Mouse (Mus musculus): ENCODE data around the gene Samd14. TPM values are rescaled to one million over a fixed set of nuclear protein-coding genes. Genes with fewer than 3 reads are reported as not detected.

Samd14 gene
- polyA plus RNA-seq, 1 experiment from 2014 or later: 18.3 TPM

- Histone ChIP-seq H3K36me3 (ENCODE audit: control insufficient read depth, insufficient read depth, low read length) (peaks cover 77% of the 10 kb centered on the region), H3K4me1 (ENCODE audit: control insufficient read depth, insufficient read depth, low read length) (peaks cover 19% of the 10 kb centered on the region), H3K27me3 (ENCODE audit: control insufficient read depth, insufficient read depth, low read length) (no peaks in the 10 kb centered on the region), H3K4me2 (replicated peaks; ENCODE audit: low read depth, low read length) (no peak overlapping the region), H3K4me3 (ENCODE audit: low read length) (no peak overlapping the region), H3K27ac (ENCODE audit: low read depth, low read length) (peak overlapping the region; percentile 74), H3K9me3 (ENCODE audit: control insufficient read depth, low read length) (no peaks in the 10 kb centered on the region), H3K9ac (ENCODE audit: low read depth, low read length) (no peak overlapping the region)
- no peak for ATAC-seq (ENCODE audit: low FRiP score, low TSS enrichment)
- WGBS: 61% methylated on average over 8 of the region's 8 CpGs
These were observed 9.6 kb upstream of the Samd14 start for GRCm38 (mm10) chr11:95000128-95000527.

GRCm38 (mm10) chr11:95000548-95000947 is 9.1 kb upstream of the Samd14 start:
- 12% methylated on average over 4 of the region's 4 CpGs for WGBS

GRCm38 (mm10) chr11:95001058-95001457 is 8.6 kb upstream of the Samd14 start:
- H3K9ac ChIP-seq (ENCODE audit: low read depth, low read length): no peak overlapping the region
- H3K4me2 ChIP-seq (replicated peaks; ENCODE audit: low read depth, low read length): no peak overlapping the region
- no peaks in the 10 kb centered on the region for H3K27me3 ChIP-seq (ENCODE audit: control insufficient read depth, insufficient read depth, low read length)
- H3K4me1 ChIP-seq (ENCODE audit: control insufficient read depth, insufficient read depth, low read length): peaks cover 17% of the 10 kb centered on the region
- no peak overlapping the region for H3K4me3 ChIP-seq (ENCODE audit: low read length)
- WGBS: 3% methylated on average over 8 of the region's 8 CpGs
- H3K27ac ChIP-seq (ENCODE audit: low read depth, low read length): peak overlapping the region; percentile 74
- H3K36me3 ChIP-seq (ENCODE audit: control insufficient read depth, insufficient read depth, low read length): peaks cover 82% of the 10 kb centered on the region
- H3K9me3 ChIP-seq (ENCODE audit: control insufficient read depth, low read length): no peaks in the 10 kb centered on the region
- peak; percentile 59 for ATAC-seq (ENCODE audit: low FRiP score, low TSS enrichment)

More at GRCm38 (mm10) chr11:95000548-95000947, 9.1 kb upstream of the Samd14 start:
- Histone ChIP-seq H3K9ac (ENCODE audit: low read depth, low read length) (no peak overlapping the region), H3K4me2 (replicated peaks; ENCODE audit: low read depth, low read length) (no peak overlapping the region), H3K9me3 (ENCODE audit: control insufficient read depth, low read length) (no peaks in the 10 kb centered on the region), H3K27me3 (ENCODE audit: control insufficient read depth, insufficient read depth, low read length) (no peaks in the 10 kb centered on the region), H3K27ac (ENCODE audit: low read depth, low read length) (peak overlapping the region; percentile 74), H3K36me3 (ENCODE audit: control insufficient read depth, insufficient read depth, low read length) (peaks cover 78% of the 10 kb centered on the region), H3K4me3 (ENCODE audit: low read length) (no peak overlapping the region), H3K4me1 (ENCODE audit: control insufficient read depth, insufficient read depth, low read length) (peaks cover 16% of the 10 kb centered on the region)
- peak; percentile 17 for ATAC-seq (ENCODE audit: low FRiP score, low TSS enrichment)

- Histone ChIP-seq H3K9me3 (ENCODE audit: control insufficient read depth, low read length) (no peaks in the 10 kb centered on the region), H3K9ac (ENCODE audit: low read depth, low read length) (no peak overlapping the region), H3K27me3 (ENCODE audit: control insufficient read depth, insufficient read depth, low read length) (no peaks in the 10 kb centered on the region), H3K4me2 (replicated peaks; ENCODE audit: low read depth, low read length) (no peak overlapping the region), H3K36me3 (ENCODE audit: control insufficient read depth, insufficient read depth, low read length) (peaks cover 77% of the 10 kb centered on the region), H3K4me3 (ENCODE audit: low read length) (no peak overlapping the region), H3K4me1 (ENCODE audit: control insufficient read depth, insufficient read depth, low read length) (peaks cover 21% of the 10 kb centered on the region), H3K27ac (ENCODE audit: low read depth, low read length) (no peak overlapping the region)
- 86% methylated on average over 21 of the region's 21 CpGs for WGBS
- ATAC-seq (ENCODE audit: low FRiP score, low TSS enrichment): no peak
These were observed 7.9 kb upstream of the Samd14 start for GRCm38 (mm10) chr11:95001584-95002347.

- Histone ChIP-seq H3K4me2 (replicated peaks; ENCODE audit: low read depth, low read length) (no peak overlapping the region), H3K4me1 (ENCODE audit: control insufficient read depth, insufficient read depth, low read length) (peaks cover 25% of the 10 kb centered on the region), H3K9me3 (ENCODE audit: control insufficient read depth, low read length) (no peaks in the 10 kb centered on the region), H3K36me3 (ENCODE audit: control insufficient read depth, insufficient read depth, low read length) (peaks cover 68% of the 10 kb centered on the region), H3K9ac (ENCODE audit: low read depth, low read length) (no peak overlapping the region), H3K4me3 (ENCODE audit: low read length) (no peak overlapping the region), H3K27me3 (ENCODE audit: control insufficient read depth, insufficient read depth, low read length) (no peaks in the 10 kb centered on the region), H3K27ac (ENCODE audit: low read depth, low read length) (no peak overlapping the region)
- 93% methylated on average over 8 of the region's 8 CpGs for WGBS
- ATAC-seq (ENCODE audit: low FRiP score, low TSS enrichment): no peak
These were observed 7.0 kb upstream of the Samd14 start for GRCm38 (mm10) chr11:95002705-95003104.

GRCm38 (mm10) chr11:95004136-95004936 is 5.3 kb upstream of the Samd14 start:
- Histone ChIP-seq H3K9me3 (ENCODE audit: control insufficient read depth, low read length) (no peaks in the 10 kb centered on the region), H3K27me3 (ENCODE audit: control insufficient read depth, insufficient read depth, low read length) (no peaks in the 10 kb centered on the region), H3K4me2 (replicated peaks; ENCODE audit: low read depth, low read length) (no peak overlapping the region), H3K4me1 (ENCODE audit: control insufficient read depth, insufficient read depth, low read length) (peaks cover 29% of the 10 kb centered on the region), H3K36me3 (ENCODE audit: control insufficient read depth, insufficient read depth, low read length) (peaks cover 52% of the 10 kb centered on the region), H3K9ac (ENCODE audit: low read depth, low read length) (no peak overlapping the region), H3K27ac (ENCODE audit: low read depth, low read length) (no peak overlapping the region), H3K4me3 (ENCODE audit: low read length) (no peak overlapping the region)
- WGBS: 90% methylated on average over 12 of the region's 12 CpGs
- no peak for ATAC-seq (ENCODE audit: low FRiP score, low TSS enrichment)

GRCm38 (mm10) chr11:95004937-95005198 is 4.8 kb upstream of the Samd14 start:
- Histone ChIP-seq H3K4me1 (ENCODE audit: control insufficient read depth, insufficient read depth, low read length) (peaks cover 30% of the 10 kb centered on the region), H3K36me3 (ENCODE audit: control insufficient read depth, insufficient read depth, low read length) (peaks cover 49% of the 10 kb centered on the region), H3K4me2 (replicated peaks; ENCODE audit: low read depth, low read length) (no peak overlapping the region), H3K4me3 (ENCODE audit: low read length) (no peak overlapping the region), H3K27me3 (ENCODE audit: control insufficient read depth, insufficient read depth, low read length) (no peaks in the 10 kb centered on the region), H3K9ac (ENCODE audit: low read depth, low read length) (no peak overlapping the region), H3K27ac (ENCODE audit: low read depth, low read length) (no peak overlapping the region), H3K9me3 (ENCODE audit: control insufficient read depth, low read length) (no peaks in the 10 kb centered on the region)
- 42% methylated on average over 6 of the region's 6 CpGs for WGBS
- ATAC-seq (ENCODE audit: low FRiP score, low TSS enrichment): no peak

- H3K27ac ChIP-seq (ENCODE audit: low read depth, low read length): peak overlapping the region; percentile 30; the same call in 1 of the 2 replicates
- no peak for ATAC-seq (ENCODE audit: low FRiP score, low TSS enrichment)
- H3K9ac ChIP-seq (ENCODE audit: low read depth, low read length): 0 out of 2 replicates have a peak overlapping the region, but pooled peaks have one; percentile 38
- H3K27me3 ChIP-seq (ENCODE audit: control insufficient read depth, insufficient read depth, low read length): no peaks in the 10 kb centered on the region
- peaks cover 24% of the 10 kb centered on the region for H3K4me1 ChIP-seq (ENCODE audit: control insufficient read depth, insufficient read depth, low read length)
- H3K9me3 ChIP-seq (ENCODE audit: control insufficient read depth, low read length): no peaks in the 10 kb centered on the region
- peaks cover 40% of the 10 kb centered on the region for H3K36me3 ChIP-seq (ENCODE audit: control insufficient read depth, insufficient read depth, low read length)
- peak overlapping the region; percentile 32 for H3K4me3 ChIP-seq (ENCODE audit: low read length)
- peak overlapping the region; percentile 50 for H3K4me2 ChIP-seq (replicated peaks; ENCODE audit: low read depth, low read length)
- 28% methylated on average over 4 of the region's 4 CpGs for WGBS
These were observed 3.6 kb upstream of the Samd14 start for GRCm38 (mm10) chr11:95006038-95006437.
